Mouse (Mus musculus): ENCODE results near the gene Dpyd. TPM values are rescaled to one million over a fixed set of nuclear protein-coding genes. Genes with fewer than 3 reads are reported as not detected.

Dpyd gene
- polyA plus RNA-seq, 1 experiment from 2014 or later = 5.3 TPM

GRCm38 (mm10) chr3:119333335-119334305, 771.7 kb downstream of the Dpyd start:
- no peaks in the 10 kb centered on the region for H3K9me3 ChIP-seq
- no peak overlapping the region for H3K27ac ChIP-seq
- DNase-seq (ENCODE audit: low spot score) = no peak
- 35% methylated on average over 7 of the region's 7 CpGs for WGBS
- no peaks in the 10 kb centered on the region for H3K36me3 ChIP-seq
- H3K4me3 ChIP-seq = no peak overlapping the region
- H3K27me3 ChIP-seq (ENCODE audit: insufficient read depth, poor library complexity, severe bottlenecking) = no peaks in the 10 kb centered on the region
- H3K4me1 ChIP-seq (replicated peaks) = peaks cover 9% of the 10 kb centered on the region

GRCm38 (mm10) chr3:119361555-119362385, 799.8 kb downstream of the Dpyd start:
- Histone ChIP-seq H3K4me1 (replicated peaks) (peaks cover 18% of the 10 kb centered on the region), H3K27ac (no peak overlapping the region), H3K4me3 (no peak overlapping the region), H3K36me3 (no peaks in the 10 kb centered on the region), H3K27me3 (ENCODE audit: insufficient read depth, poor library complexity, severe bottlenecking) (no peaks in the 10 kb centered on the region), H3K9me3 (no peaks in the 10 kb centered on the region)
- 56% methylated on average over 13 of the region's 13 CpGs for WGBS
- peak; percentile 12 for DNase-seq (ENCODE audit: low spot score)

- DNase-seq (ENCODE audit: low spot score) = no peak
- WGBS = 88% methylated on average over 3 of the region's 3 CpGs
- no peaks in the 10 kb centered on the region for H3K36me3 ChIP-seq
- H3K27me3 ChIP-seq (ENCODE audit: insufficient read depth, poor library complexity, severe bottlenecking) = no peaks in the 10 kb centered on the region
- H3K4me1 ChIP-seq (replicated peaks) = peaks cover 18% of the 10 kb centered on the region
- H3K27ac ChIP-seq = no peak overlapping the region
- H3K4me3 ChIP-seq = no peak overlapping the region
- H3K9me3 ChIP-seq = no peaks in the 10 kb centered on the region
These were observed 800.5 kb downstream of the Dpyd start for GRCm38 (mm10) chr3:119362392-119362791.

- 50% methylated on average over 2 of the region's 2 CpGs for WGBS
- Histone ChIP-seq H3K4me3 (no peak overlapping the region), H3K27ac (no peak overlapping the region), H3K9me3 (no peaks in the 10 kb centered on the region), H3K36me3 (no peaks in the 10 kb centered on the region), H3K27me3 (ENCODE audit: insufficient read depth, poor library complexity, severe bottlenecking) (no peaks in the 10 kb centered on the region), H3K4me1 (replicated peaks) (no peaks in the 10 kb centered on the region)
- no peak for DNase-seq (ENCODE audit: low spot score)
These were observed 807.0 kb downstream of the Dpyd start for GRCm38 (mm10) chr3:119368931-119369330.

GRCm38 (mm10) chr3:119381119-119381518, 819.2 kb downstream of the Dpyd start:
- H3K4me3 ChIP-seq = no peak overlapping the region
- peaks cover 4% of the 10 kb centered on the region for H3K27me3 ChIP-seq (ENCODE audit: insufficient read depth, poor library complexity, severe bottlenecking)
- H3K36me3 ChIP-seq = no peaks in the 10 kb centered on the region
- DNase-seq (ENCODE audit: low spot score) = no peak
- H3K9me3 ChIP-seq = no peaks in the 10 kb centered on the region
- H3K4me1 ChIP-seq (replicated peaks) = no peaks in the 10 kb centered on the region
- WGBS = 73% methylated on average over 1 of the region's 1 CpGs
- H3K27ac ChIP-seq = no peak overlapping the region

- Histone ChIP-seq H3K4me3 (no peak overlapping the region), H3K4me1 (replicated peaks) (no peaks in the 10 kb centered on the region; the same call in 1 of the 2 replicates), H3K27me3 (ENCODE audit: insufficient read depth, poor library complexity, severe bottlenecking) (peaks cover 9% of the 10 kb centered on the region), H3K27ac (no peak overlapping the region), H3K9me3 (no peaks in the 10 kb centered on the region), H3K36me3 (no peaks in the 10 kb centered on the region)
- no peak for DNase-seq (ENCODE audit: low spot score)
- 98% methylated on average over 1 of the region's 1 CpGs for WGBS
These were observed 820.5 kb downstream of the Dpyd start for GRCm38 (mm10) chr3:119382395-119382794.

- H3K27me3 ChIP-seq (ENCODE audit: insufficient read depth, poor library complexity, severe bottlenecking) = peaks cover 14% of the 10 kb centered on the region
- H3K4me3 ChIP-seq = peak overlapping the region; percentile 32
- 46% methylated on average over 26 of the region's 26 CpGs for WGBS
- peak overlapping the region; percentile 80 for H3K27ac ChIP-seq
- H3K36me3 ChIP-seq = no peaks in the 10 kb centered on the region
- peak; percentile 52 for DNase-seq (ENCODE audit: low spot score)
- H3K4me1 ChIP-seq (replicated peaks) = peaks cover 9% of the 10 kb centered on the region
- no peaks in the 10 kb centered on the region for H3K9me3 ChIP-seq
These were observed 825.6 kb downstream of the Dpyd start for GRCm38 (mm10) chr3:119387332-119388105.

- 61% methylated on average over 5 of the region's 5 CpGs for WGBS
- Histone ChIP-seq H3K36me3 (no peaks in the 10 kb centered on the region), H3K27me3 (ENCODE audit: insufficient read depth, poor library complexity, severe bottlenecking) (no peaks in the 10 kb centered on the region), H3K4me3 (no peak overlapping the region), H3K4me1 (replicated peaks) (no peaks in the 10 kb centered on the region), H3K27ac (no peak overlapping the region), H3K9me3 (no peaks in the 10 kb centered on the region)
- no peak for DNase-seq (ENCODE audit: low spot score)
These were observed 835.3 kb downstream of the Dpyd start for GRCm38 (mm10) chr3:119397205-119397604.

- no peak overlapping the region for H3K4me3 ChIP-seq
- DNase-seq (ENCODE audit: low spot score) = no peak
- H3K9me3 ChIP-seq = no peaks in the 10 kb centered on the region
- H3K4me1 ChIP-seq (replicated peaks) = no peaks in the 10 kb centered on the region
- H3K27ac ChIP-seq = no peak overlapping the region
- H3K36me3 ChIP-seq = no peaks in the 10 kb centered on the region
- 76% methylated on average over 7 of the region's 7 CpGs for WGBS
- no peaks in the 10 kb centered on the region for H3K27me3 ChIP-seq (ENCODE audit: insufficient read depth, poor library complexity, severe bottlenecking)
These were observed 841.2 kb downstream of the Dpyd start for GRCm38 (mm10) chr3:119402836-119403728.

- DNase-seq (ENCODE audit: low spot score) = no peak
- Histone ChIP-seq H3K36me3 (no peaks in the 10 kb centered on the region), H3K9me3 (0 out of 2 replicates have a peak, but pooled peaks cover 2% of the 10 kb centered on the region), H3K27me3 (ENCODE audit: insufficient read depth, poor library complexity, severe bottlenecking) (no peaks in the 10 kb centered on the region), H3K4me1 (replicated peaks) (no peaks in the 10 kb centered on the region), H3K27ac (no peak overlapping the region), H3K4me3 (no peak overlapping the region)
- 88% methylated on average over 9 of the region's 9 CpGs for WGBS
These were observed 857.3 kb downstream of the Dpyd start for GRCm38 (mm10) chr3:119419087-119419709.

- 85% methylated on average over 2 of the region's 2 CpGs for WGBS
- H3K4me1 ChIP-seq (replicated peaks) = no peaks in the 10 kb centered on the region
- H3K27me3 ChIP-seq (ENCODE audit: insufficient read depth, poor library complexity, severe bottlenecking) = no peaks in the 10 kb centered on the region
- no peaks in the 10 kb centered on the region for H3K36me3 ChIP-seq
- 0 out of 2 replicates have a peak, but pooled peaks cover 2% of the 10 kb centered on the region for H3K9me3 ChIP-seq
- H3K4me3 ChIP-seq = no peak overlapping the region
- DNase-seq (ENCODE audit: low spot score) = no peak
- no peak overlapping the region for H3K27ac ChIP-seq
These were observed 857.8 kb downstream of the Dpyd start for GRCm38 (mm10) chr3:119419745-119420144.
